Mouse (Mus musculus) limb, embryonic 11.5 days (tissue): ENCODE measurements at regions not wholly inside any gene's neighbourhood (a gene's known extent, or its start where the extent isn't known, plus 50 kb on each side); places are given as distances from the start of the nearest gene placed in this dataset.
"Not testable (repeated sequence)": the region's sequence is repeated elsewhere in the genome, so short reads cannot be mapped to it uniquely, and the experiment has no call there.

Experiments
- ATAC-seq: fragments of 200-750 bp; cut with Nextera tagmentation; 2 replicates; pipeline ENCODE4 v1.8.0; 2017; ENCODE audit warnings: low read depth; ENCODE audit not compliant: insufficient number of reproducible peaks, low FRiP score, low TSS enrichment
- DNase-seq: peaks from one replicate; pipeline ENCODE4 v3.0.0-alpha.2; 2015; ENCODE audit warnings: low spot score
- H3K27ac ChIP-seq: fragments of 300-500 bp; sonication (generic); replicated peaks from 2 replicates; pipeline ENCODE4 v1.5.1; 2014; ENCODE audit warnings: low read depth, mild to moderate bottlenecking, low read length
- H3K27me3 ChIP-seq: fragments of 300-500 bp; sonication (generic); 2 replicates; pipeline ENCODE4 v1.6.1; 2014; ENCODE audit warnings: mild to moderate bottlenecking, low read length, mixed read lengths; ENCODE audit not compliant: control insufficient read depth, insufficient read depth
- H3K36me3 ChIP-seq: fragments of 300-500 bp; sonication (generic); 2 replicates; pipeline ENCODE4 v1.6.1; 2014; ENCODE audit warnings: mild to moderate bottlenecking, low read length, moderate library complexity, mixed read lengths; ENCODE audit not compliant: control insufficient read depth, insufficient read depth
- H3K4me1 ChIP-seq: fragments of 300-500 bp; sonication (generic); 2 replicates; pipeline ENCODE4 v1.6.1; 2014; ENCODE audit warnings: low read length, mixed read lengths; ENCODE audit not compliant: control insufficient read depth, insufficient read depth
- H3K4me2 ChIP-seq: fragments of 300-500 bp; sonication (generic); 2 replicates; pipeline ENCODE4 v1.6.1; 2014; ENCODE audit warnings: low read depth, mild to moderate bottlenecking, moderate library complexity; ENCODE audit not compliant: severe bottlenecking
- H3K4me3 ChIP-seq: fragments of 300-500 bp; sonication (generic); 2 replicates; pipeline ENCODE4 v1.5.1; 2014; ENCODE audit warnings: low read depth, low read length
- H3K9ac ChIP-seq: fragments of 300-500 bp; sonication (generic); 2 replicates; pipeline ENCODE4 v1.6.1; 2014; ENCODE audit warnings: mild to moderate bottlenecking, low read length
- H3K9me3 ChIP-seq: fragments of 300-500 bp; sonication (generic); 2 replicates; pipeline ENCODE4 v1.6.1; 2016; ENCODE audit warnings: low read length; ENCODE audit not compliant: control insufficient read depth
- WGBS: fragments of 180-500 bp; shearing (Covaris S2); extraction: QIAGEN DNeasy Blood & Tissue Kit; methylation state at CpG from one replicate; pipeline ENCODE4 v1.1.7; 2014; 5-methylcytosine and 5-hydroxymethylcytosine counted together

- ATAC-seq (no peak), DNase-seq (no peak)
- Histone ChIP-seq H3K4me3 (no peak overlapping the region), H3K27me3 (no peaks in the 10 kb centered on the region), H3K36me3 (no peaks in the 10 kb centered on the region), H3K27ac (no peak overlapping the region), H3K9me3 (no peaks in the 10 kb centered on the region), H3K9ac (no peak overlapping the region), H3K4me2 (no peak overlapping the region), H3K4me1 (no peaks in the 10 kb centered on the region)
- WGBS, result 90% methylated on average over 1 of the region's 1 CpGs
Observed at GRCm38 (mm10) chr5:28771796-28772195, 304.7 kb upstream of the Shh start.

- Histone ChIP-seq H3K4me1 (no peaks in the 10 kb centered on the region), H3K27me3 (no peaks in the 10 kb centered on the region), H3K36me3 (no peaks in the 10 kb centered on the region), H3K9ac (no peak overlapping the region), H3K4me2 (no peak overlapping the region), H3K9me3 (no peaks in the 10 kb centered on the region), H3K27ac (no peak overlapping the region), H3K4me3 (no peak overlapping the region)
- 91% methylated on average over 6 of the region's 6 CpGs for WGBS
- DNase-seq, result no peak
- no peak for ATAC-seq
Observed at GRCm38 (mm10) chr5:28756171-28756948, 289.3 kb upstream of the Shh start.

GRCm38 (mm10) chr5:28751821-28752220 lies 284.8 kb upstream of the Shh start:
- H3K27ac ChIP-seq, H3K4me3 ChIP-seq, H3K27me3 ChIP-seq, H3K4me1 ChIP-seq, DNase-seq, ATAC-seq, H3K4me2 ChIP-seq, H3K9me3 ChIP-seq, H3K36me3 ChIP-seq, H3K9ac ChIP-seq: not testable (repeated sequence)

DNA sequence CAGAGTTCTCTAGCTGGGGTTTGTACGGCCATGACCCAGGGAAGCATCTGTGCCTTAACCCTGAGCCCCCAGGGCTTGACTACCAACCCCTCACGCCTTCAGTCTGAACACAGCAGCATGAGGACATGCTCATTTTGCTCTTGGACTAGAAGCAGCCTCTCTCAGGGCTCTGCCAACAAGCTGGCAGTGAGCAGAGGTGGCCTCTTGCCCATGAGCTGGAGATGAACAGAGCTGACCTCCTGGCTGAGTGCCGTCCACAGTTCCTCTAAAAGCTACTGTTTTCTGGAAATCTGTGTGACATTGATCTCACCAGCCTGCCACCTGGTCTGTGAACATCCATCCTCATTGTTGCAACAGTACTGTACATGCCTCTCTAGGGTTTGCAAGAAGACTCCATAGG lies 267.7 kb upstream of the Shh start:
- Histone ChIP-seq H3K27me3 (no peaks in the 10 kb centered on the region), H3K4me1 (no peaks in the 10 kb centered on the region), H3K36me3 (no peaks in the 10 kb centered on the region), H3K27ac (no peak overlapping the region), H3K9me3 (no peaks in the 10 kb centered on the region), H3K4me2 (no peak overlapping the region), H3K9ac (no peak overlapping the region), H3K4me3 (no peak overlapping the region)
- ATAC-seq (no peak), DNase-seq (no peak)
- 84% methylated on average over 3 of the region's 3 CpGs for WGBS

DNA sequence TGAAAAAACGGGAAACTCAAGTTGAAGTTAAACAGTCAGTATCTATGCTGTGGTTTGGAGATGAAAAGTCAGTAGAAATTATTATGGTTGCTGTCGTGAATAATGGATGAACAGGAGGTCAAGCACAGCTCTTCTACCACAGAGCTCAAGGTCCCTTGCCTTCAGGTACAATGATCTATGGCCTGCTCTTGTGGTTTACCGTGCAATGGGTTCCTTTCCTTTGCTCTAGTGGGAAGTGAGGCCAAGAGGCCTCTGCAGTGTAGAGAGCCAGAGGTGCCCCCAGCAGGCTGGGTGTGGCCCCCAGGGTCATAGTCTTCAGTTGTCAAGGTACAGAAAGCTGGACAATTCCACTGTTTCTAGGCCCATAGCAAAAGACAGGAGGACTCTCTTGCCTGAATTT lies 255.0 kb upstream of the Shh start:
- DNase-seq (no peak), ATAC-seq (no peak)
- Histone ChIP-seq H3K4me1 (no peaks in the 10 kb centered on the region), H3K27ac (no peak overlapping the region), H3K4me2 (no peak overlapping the region), H3K9me3 (no peaks in the 10 kb centered on the region), H3K27me3 (no peaks in the 10 kb centered on the region), H3K9ac (no peak overlapping the region), H3K4me3 (no peak overlapping the region), H3K36me3 (no peaks in the 10 kb centered on the region)
- WGBS, result 80% methylated on average over 3 of the region's 3 CpGs

- H3K4me3 ChIP-seq, result no peak overlapping the region
- no peak for DNase-seq
Observed at GRCm38 (mm10) chr5:28714978-28715377, 247.9 kb upstream of the Shh start.

GRCm38 (mm10) chr5:28710517-28710916 lies 243.5 kb upstream of the Shh start:
- Histone ChIP-seq H3K27me3 (no peaks in the 10 kb centered on the region), H3K4me3 (no peak overlapping the region), H3K9me3 (no peaks in the 10 kb centered on the region), H3K27ac (no peak overlapping the region), H3K4me1 (no peaks in the 10 kb centered on the region), H3K36me3 (no peaks in the 10 kb centered on the region), H3K9ac (no peak overlapping the region), H3K4me2 (no peak overlapping the region)
- DNase-seq (no peak), ATAC-seq (no peak)
- 49% methylated on average over 4 of the region's 4 CpGs for WGBS

More at GRCm38 (mm10) chr5:28714978-28715377, 247.9 kb upstream of the Shh start:
- no peaks in the 10 kb centered on the region for H3K9me3 ChIP-seq
- no peaks in the 10 kb centered on the region for H3K4me1 ChIP-seq
- WGBS, result 93% methylated on average over 4 of the region's 4 CpGs
- no peaks in the 10 kb centered on the region for H3K27me3 ChIP-seq
- no peak overlapping the region for H3K27ac ChIP-seq
- H3K9ac ChIP-seq, result no peak overlapping the region
- no peak for ATAC-seq
- no peak overlapping the region for H3K4me2 ChIP-seq
- H3K36me3 ChIP-seq, result no peaks in the 10 kb centered on the region

GRCm38 (mm10) chr5:28709626-28710025 lies 242.6 kb upstream of the Shh start:
- Histone ChIP-seq H3K27ac (no peak overlapping the region), H3K9ac (no peak overlapping the region), H3K4me3 (no peak overlapping the region), H3K9me3 (no peaks in the 10 kb centered on the region), H3K4me2 (no peak overlapping the region), H3K27me3 (no peaks in the 10 kb centered on the region), H3K4me1 (no peaks in the 10 kb centered on the region), H3K36me3 (no peaks in the 10 kb centered on the region)
- WGBS, result 59% methylated on average over 2 of the region's 2 CpGs
- ATAC-seq (no peak), DNase-seq (no peak)

DNA sequence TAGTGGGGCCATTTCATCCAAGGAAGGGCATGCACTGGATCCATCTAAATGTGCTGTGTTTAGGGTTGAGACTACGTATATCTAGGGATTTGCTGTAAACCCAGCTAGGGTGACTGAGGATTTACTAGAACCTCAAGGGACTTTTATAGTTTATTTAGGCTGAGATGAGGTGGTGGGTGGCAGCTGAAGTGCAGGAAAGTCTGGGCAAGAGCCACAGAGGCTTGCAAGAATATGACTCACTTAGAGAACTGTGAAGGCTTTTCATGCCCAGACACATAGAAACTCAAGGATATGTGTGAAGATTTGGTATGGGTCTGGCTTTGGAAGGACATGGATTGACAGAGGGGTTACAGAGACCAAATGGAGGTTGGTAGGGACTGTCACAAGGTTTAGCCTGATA lies 237.3 kb upstream of the Shh start:
- Histone ChIP-seq H3K4me3 (no peak overlapping the region), H3K27ac (no peak overlapping the region), H3K27me3 (no peaks in the 10 kb centered on the region), H3K9ac (no peak overlapping the region), H3K36me3 (no peaks in the 10 kb centered on the region), H3K4me2 (no peak overlapping the region), H3K9me3 (no peaks in the 10 kb centered on the region), H3K4me1 (no peaks in the 10 kb centered on the region)
- DNase-seq (no peak), ATAC-seq (no peak)
- 84% methylated on average over 1 of the region's 1 CpGs for WGBS
